Mouse (Mus musculus) retina, postnatal 1 day (tissue): Measurements from ENCODE around the gene Drap1.

ENCODE experiments used
- DNase-seq: peaks from one replicate; pipeline ENCODE4 v3.0.0-alpha.2; 2012

Gene Drap1

DNA sequence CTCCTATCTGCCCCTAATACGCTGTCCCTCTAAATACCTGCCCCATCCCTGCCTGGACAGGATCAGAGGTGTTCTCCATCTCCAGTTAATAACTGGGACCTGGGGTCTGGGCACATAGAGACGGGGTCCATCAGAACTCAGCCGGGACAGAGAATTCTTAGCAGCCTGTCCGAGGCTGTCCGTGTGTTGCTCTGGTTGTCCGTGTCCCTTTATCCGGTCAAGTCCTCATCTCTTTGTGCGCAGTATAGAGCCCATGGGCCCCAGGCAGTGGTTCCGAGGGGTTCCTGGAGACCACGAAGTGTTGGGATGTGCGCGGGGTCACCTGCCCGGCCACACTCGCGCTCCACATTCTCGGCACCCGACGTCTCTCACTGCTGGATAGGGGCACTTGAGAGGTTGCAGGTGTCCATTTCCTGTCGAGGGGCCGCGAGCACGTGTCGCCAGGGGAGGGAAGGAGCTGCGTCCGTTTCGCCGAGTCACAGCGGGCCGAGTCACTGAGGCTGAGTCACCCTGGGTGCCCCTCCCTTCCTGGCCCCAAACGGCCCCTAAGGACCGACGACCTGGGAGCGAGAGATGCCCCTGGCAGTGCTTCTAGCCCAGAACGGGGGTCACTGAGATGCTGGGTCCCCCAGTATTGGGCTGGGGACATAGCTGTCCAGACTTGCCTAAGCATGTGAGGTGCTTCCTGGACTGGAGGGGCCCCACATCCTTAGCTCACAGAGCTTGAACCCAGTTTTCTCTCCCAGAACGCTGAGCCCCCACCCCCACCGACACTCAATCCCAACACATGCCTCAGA is 23.8 kb upstream of the Drap1 start:
- DNase-seq, result peak; percentile 27

DNA sequence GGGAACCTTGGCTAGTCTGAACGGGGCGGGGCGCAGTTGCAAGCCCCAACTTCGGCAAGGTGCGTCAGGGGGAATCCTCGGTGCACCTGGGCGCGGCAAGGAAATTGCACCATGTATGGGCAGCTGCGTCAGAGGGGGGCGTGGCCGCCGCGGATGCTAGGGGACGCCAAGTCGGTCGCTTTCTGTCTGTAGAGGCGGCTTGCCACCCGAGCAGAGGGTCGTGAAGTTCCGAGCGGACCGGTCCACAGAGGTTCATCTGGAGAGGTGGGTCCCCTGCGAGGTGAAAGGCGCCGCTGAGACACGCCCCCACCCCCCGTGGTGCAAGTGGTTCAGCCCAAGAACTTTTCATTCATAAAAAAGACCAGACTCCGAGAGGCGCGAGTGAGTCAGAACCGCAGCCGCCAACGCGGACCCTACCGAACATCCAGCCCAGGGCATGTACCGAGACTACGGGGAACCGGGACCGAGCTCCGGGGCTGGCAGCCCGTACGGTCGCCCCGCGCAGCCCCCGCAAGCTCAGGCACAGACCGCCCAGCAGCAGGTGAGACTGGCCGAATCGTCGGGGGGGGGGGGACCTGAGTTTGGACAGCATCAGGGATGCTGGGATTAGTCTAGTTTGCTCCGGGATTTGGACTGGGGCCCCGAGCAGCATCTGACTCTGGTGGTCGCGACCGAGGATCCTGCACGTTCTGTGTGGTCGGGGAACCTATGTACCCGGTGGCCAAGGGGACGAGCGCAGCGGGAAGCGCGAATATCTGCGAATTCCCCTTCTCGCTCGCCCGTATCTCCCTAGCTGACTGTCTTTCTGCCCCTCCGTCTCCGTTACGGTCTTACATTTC is 23.0 kb upstream of the Drap1 start, which contains the start of gene Fosl1:
TSS of gene Fosl1 (plus strand) at position 33 of the 839 bp plus-strand sequence.
- DNase-seq, result peak; percentile 70

- no peak for DNase-seq
Measured at GRCm38 (mm10) chr19:5445747-5446146, 21.0 kb upstream of the Drap1 start.

DNA sequence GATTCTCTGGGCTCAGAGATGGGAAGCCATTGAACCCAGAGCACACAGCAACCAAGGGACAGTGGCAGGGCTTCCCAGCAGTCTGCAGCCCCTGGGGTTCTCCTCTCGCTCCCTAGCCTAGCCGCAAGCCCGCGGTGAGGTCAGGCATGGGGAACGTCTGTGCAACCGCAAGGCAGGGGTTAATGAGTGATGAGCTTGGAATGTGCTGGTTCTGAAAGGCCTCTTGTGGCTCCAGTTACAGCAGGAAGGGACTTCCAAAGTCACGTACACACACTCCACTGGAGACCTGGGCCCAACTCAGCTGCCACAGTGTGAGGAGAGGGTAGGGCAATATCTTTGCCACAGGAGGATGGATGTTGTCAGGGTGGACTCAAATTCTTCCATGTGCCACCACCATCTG is 20.2 kb upstream of the Drap1 start:
- no peak for DNase-seq

DNA sequence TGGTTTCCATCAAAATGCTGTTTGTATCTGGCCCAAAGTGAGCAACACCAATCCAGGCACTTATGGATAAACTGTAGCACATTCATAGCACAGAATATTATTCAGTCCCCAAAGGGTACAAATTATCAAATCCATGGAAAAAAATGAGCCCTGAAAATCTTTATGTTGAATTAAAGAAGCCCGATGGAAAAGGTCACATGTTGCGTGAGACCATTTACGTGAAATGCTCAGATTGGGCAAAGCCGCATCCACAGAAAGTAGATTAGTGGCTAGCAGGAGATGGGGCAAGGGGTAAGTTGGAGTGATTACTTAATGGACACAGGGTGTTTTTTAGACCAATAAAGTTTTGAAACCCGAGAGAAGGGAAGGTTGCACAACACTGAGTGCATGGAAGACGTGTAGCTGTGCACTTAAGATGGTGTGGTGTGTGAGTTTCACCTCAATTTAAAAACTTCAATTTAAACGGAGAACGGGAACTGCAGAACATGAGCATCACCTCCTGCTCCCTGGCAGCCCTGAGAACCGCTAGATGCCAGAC is 19.7 kb upstream of the Drap1 start:
- DNase-seq, result no peak

GRCm38 (mm10) chr19:5433951-5434350 is 9.2 kb upstream of the Drap1 start:
- no peak for DNase-seq

DNA sequence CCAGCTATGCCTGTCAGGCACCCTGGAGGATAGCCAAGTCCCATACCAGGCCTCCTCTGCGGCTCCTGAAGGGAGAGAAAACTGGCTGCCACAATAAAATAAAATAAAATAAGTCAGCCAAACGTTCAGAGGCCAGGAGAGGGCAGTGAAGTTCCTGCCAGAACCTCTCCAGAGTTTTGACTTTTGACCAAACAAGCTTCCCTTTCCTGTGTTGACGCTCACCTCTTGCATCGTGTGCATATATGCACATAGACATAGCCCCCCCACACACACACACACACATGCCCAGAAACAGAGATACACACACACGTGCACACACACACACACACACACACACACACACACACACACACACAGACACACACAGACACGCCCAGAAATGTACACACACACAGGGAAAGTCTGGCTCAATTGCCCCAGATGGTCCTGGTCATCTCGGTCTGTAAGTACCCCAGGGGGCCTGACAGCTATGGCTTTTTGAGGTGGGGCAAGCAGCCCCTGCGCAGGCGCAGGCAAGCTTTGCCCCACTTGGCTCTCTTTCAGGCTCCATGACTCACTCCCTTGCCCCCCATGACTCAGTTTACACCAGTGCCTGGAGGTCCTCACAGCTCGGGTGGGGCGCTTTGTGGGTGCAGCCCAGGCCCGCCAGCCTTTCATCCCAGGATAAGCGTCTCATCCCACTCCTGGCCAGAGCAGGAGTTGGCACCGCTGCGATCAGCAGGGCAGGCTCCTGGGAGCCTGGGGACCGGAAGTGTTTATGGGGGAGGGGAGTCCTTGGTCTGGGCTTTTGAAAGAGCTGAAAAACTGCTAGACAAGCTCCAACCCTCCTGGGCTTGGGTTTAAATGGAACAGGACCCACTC is 8.4 kb upstream of the Drap1 start:
- DNase-seq, result peak; percentile 63

- no peak for DNase-seq
Measured at GRCm38 (mm10) chr19:5431911-5432464, 7.2 kb upstream of the Drap1 start.

GRCm38 (mm10) chr19:5430408-5430807 is 5.6 kb upstream of the Drap1 start:
- no peak for DNase-seq

DNA sequence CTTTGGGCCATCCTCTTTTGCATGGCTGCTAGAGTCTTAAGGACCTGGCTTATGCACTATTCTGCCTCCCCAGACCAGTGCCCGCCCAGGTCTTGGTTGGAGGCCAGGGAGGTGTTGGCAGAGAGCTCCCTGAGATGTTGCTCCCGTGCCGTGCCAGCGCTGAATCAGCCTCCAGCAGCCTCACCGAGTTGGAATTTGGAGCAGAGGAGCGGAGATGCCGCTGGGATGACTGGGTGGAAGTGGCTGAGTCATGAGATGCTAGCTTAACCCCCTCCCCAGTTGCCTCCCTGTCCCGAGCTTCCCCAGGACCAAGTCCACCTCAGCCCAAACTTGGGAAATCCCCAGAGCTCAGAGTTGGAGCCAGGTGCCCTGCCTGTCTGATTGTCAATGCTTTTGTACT is 5.0 kb upstream of the Drap1 start:
- no peak for DNase-seq

DNA sequence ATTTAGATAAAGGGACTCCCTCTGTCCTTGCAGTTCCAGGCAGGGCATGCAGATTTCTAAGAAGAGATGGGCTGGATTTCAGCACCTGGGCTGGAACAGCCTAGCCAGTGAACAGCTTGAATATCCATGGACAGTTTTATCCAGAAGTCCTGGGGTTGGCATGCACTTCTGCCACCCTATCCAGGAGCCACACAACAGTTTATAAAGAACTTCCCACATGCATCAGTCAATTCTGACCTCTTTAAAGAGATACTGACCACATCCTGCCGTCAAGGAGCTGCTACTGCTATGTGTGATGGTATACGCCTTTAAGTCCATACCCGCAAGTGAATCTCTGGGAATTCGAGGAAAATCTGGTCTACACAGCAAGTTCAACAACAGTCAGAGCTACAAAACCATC is 4.4 kb upstream of the Drap1 start:
- no peak for DNase-seq

- DNase-seq, result peak; percentile 72
Measured at GRCm38 (mm10) chr19:5428083-5428482, 3.3 kb upstream of the Drap1 start.

GRCm38 (mm10) chr19:5426640-5427290 is 2.0 kb upstream of the Drap1 start:
- no peak for DNase-seq

DNA sequence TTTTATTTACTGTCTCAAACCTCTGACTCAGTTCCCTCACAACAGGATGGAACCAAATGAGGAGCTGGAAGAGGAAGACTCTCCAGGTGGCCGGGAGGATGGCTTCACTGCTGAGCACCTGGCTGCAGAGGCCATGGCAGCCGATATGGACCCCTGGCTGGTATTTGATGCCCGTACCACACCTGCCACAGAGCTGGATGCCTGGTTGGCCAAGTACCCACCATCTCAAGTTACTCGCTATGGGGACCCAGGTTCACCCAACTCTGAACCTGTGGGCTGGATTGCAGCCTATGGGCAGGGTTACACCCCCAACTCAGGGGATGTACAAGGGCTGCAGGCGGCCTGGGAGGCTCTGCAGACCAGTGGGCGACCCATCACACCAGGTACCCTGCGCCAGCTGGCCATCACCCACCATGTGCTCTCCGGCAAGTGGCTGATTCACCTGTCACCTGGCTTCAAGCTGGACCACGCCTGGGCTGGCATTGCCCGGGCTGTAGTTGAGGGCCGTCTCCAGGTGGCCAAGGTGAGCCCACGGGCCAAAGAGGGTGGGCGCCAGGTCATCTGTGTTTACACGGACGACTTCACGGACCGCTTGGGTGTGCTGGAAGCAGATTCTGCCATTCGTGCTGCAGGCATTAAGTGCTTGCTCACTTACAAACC is 1.3 kb upstream of the Drap1 start:
- DNase-seq, result no peak

DNA sequence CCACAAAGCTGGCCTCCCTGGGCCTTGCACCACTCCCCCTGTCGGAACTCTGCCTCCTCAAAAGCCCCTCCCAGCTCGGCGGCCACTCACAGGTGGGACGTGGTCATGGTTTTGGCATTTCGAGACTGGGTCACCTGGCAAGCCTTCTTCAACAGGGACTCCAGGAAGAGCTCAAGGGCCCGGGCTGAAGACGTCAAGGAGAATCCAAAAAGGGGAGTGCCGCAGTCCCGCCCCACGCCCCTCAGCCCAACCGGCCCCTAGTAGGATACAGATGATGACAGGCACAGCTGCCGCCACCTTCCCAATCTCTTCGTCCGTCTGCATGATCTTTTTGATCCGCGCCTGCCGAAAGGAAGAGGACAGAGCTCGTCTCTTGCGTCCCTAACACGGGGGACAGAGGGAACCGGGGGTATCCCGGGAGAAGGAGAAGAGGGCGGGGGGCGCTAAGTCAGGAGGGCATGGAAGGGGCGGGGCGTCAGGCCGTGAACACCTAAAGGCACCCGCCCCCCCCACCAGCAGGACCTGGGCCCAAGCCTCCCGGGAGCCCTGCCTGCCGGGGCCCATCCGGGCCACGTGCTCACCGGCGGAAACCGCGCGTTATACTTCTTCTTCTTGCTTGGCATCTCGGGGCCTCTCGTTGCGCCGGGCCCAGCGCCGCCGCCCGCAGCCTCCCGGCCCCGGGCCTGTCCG is 542 bp downstream of the Drap1 start:
- DNase-seq, result peak; percentile 80

DNA sequence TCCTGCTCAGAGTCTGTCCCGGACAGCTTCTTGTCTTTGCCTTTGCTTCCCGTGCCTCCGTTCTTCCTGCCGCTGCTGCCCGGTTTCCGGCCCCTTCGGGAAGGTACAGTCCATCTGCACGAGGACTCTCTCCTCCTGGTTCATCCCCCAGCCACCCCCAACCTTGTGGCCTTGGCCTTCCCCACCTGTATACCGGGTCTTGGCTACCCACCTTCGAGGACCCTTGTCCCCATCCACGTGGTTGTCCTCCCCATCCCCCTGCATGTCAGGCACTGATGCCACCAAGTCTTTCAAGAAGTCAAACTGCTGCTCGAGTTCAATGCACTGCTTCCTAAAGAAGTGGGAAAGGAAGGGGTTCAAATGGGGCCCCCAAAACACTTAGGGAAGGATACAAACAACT is 1.2 kb downstream of the Drap1 start:
- no peak for DNase-seq

GRCm38 (mm10) chr19:5422895-5423443 is 1.8 kb downstream of the Drap1 start:
- DNase-seq, result no peak

DNA sequence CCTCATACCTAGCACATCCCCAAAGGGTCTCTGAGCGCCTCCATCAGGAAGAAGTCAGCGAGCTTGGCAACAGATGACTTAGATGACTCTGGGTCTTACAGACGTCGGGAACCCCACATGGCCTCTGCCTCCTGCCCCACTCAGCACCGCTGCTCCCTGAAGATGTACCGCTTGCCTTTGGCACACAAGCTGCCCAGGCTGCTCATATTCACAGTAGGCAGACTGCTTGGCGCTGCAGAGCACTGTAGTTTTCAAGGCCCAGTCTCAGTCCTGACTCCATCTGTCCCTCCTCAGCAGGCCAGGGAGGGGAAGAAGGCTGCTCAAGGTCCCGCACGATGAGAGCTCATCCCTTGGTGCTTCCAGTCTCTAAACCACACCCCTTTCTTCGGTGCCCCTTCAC is 2.5 kb downstream of the Drap1 start:
- no peak for DNase-seq

DNA sequence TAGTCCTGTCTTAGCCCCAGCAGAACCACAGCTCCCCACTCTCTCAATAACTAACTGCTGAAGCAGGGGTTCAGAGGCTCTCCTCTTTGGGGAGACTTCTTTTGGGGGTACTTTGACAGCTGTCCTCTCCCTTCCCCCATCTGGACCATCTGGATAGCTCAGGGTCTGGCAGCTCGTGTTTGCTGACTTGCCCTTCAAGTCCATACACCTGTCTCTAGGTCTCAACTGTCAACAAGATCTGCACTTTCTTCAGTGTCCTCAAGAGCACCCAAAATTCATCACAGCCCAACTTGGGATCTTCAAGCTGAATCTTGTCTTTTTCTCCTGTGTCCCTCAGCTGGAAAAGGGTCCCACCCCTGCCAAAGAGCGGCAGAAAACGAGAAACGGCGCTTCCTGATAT is 3.0 kb downstream of the Drap1 start:
- no peak for DNase-seq

DNA sequence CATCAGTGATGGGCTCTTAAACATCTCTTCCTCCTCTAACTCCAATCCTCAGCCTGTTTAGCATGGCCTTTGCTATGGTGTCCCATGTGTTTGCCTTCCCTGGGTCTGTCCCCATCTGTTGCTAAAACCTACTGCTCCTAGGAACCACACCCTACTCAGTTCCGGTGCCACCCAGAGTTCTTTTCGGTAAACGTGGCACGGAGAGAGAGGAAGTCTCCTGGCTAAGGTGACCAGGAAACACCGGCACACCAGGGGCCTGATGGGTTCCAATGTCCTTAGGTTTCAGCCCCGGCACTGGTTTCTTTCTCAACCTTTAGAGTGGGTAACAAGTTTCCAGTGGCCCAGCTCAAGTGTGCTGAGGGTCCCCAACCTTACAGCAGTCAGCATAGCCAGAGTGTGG is 4.2 kb downstream of the Drap1 start:
- DNase-seq, result no peak

- DNase-seq, result no peak
Measured at GRCm38 (mm10) chr19:5419630-5420029, 5.1 kb downstream of the Drap1 start.
